Mouse (Mus musculus): ENCODE measurements around the gene Frmd4a. TPM values are rescaled to one million over a fixed set of nuclear protein-coding genes. Genes with fewer than 3 reads are reported as not detected.

Gene Frmd4a
- polyA plus RNA-seq, 1 experiment from 2014 or later: 59.6 TPM

DNA sequence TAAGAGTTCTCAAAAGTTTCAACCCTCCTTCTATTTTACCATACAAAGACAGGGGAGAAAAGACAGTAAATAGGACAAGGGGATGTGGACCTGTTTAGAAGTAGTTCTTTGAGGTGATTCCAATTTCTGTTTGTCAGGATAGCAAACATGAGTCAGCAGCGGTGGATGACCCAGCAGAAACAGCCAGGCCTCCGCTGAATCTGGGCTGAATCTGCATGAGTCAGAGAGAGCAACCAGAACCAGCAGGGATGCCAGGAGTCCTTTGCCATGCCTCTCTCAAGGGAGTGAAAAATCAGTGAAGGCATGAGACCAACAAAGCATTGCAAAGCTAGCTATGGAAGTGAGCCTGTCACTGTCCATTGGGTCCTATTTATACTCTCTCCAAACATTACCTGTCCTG is 643.2 kb downstream of the Frmd4a start:
- no peak overlapping the region for H3K27ac ChIP-seq
- no peaks in the 10 kb centered on the region for H3K9me3 ChIP-seq
- no peaks in the 10 kb centered on the region for H3K27me3 ChIP-seq
- no peaks in the 10 kb centered on the region for H3K36me3 ChIP-seq
- no peak overlapping the region for H3K4me2 ChIP-seq
- WGBS: 91% methylated on average over 2 of the region's 2 CpGs
- H3K4me1 ChIP-seq (replicated peaks): no peaks in the 10 kb centered on the region
- ATAC-seq (ENCODE audit: low FRiP score): no peak
- H3K9ac ChIP-seq: no peak overlapping the region
- no peak overlapping the region for H3K4me3 ChIP-seq

Data from hindbrain, embryonic 13.5 days (tissue).